Mouse (Mus musculus) heart, adult 11 months (tissue): Measurements from ENCODE around the gene Gfpt2.
A peak's percentile ranks its signal among the peaks of the same experiment; 100 is the strongest.

Experiments used
- DNase-seq: peaks from one replicate; pipeline ENCODE4 v3.0.0; 2022

Gfpt2 gene

GRCm38 (mm10) chr11:49841886-49842285 is 47.9 kb downstream of the Gfpt2 start:
- DNase-seq = peak; percentile 49

DNA sequence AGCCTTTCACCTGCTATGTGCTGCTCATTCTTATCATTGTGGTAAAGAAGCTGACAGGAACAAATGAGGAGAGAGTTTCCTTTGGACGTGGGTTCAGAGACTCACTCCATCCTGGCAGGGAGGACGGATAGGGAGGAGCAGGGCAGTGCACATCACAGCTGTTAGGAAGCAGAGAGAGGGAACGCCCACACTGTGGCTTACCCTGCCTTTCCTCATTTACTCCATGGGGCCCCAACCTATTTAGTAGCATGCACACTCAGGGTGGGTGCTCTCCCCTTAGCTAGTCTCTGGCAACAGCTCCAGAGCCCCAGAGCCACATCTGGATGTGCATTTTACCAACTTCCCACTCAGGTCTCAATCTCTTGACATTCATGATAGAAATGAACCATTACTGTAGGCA is 48.7 kb downstream of the Gfpt2 start:
- DNase-seq = peak; percentile 84

GRCm38 (mm10) chr11:49844311-49844710 is 50.3 kb downstream of the Gfpt2 start:
- DNase-seq = peak; percentile 80

- DNase-seq = peak; percentile 95
These were observed 51.0 kb downstream of the Gfpt2 start for GRCm38 (mm10) chr11:49844969-49845368.

- no peak for DNase-seq
These were observed 52.0 kb downstream of the Gfpt2 start for GRCm38 (mm10) chr11:49845958-49846357.

- peak; percentile 100 for DNase-seq
These were observed 52.6 kb downstream of the Gfpt2 start, which contains the start of gene Mapk9 for GRCm38 (mm10) chr11:49846401-49847070. TSS of gene Mapk9 (plus strand) at chr11:49846751.

- no peak for DNase-seq
These were observed 53.3 kb downstream of the Gfpt2 start for GRCm38 (mm10) chr11:49847071-49847810.

DNA sequence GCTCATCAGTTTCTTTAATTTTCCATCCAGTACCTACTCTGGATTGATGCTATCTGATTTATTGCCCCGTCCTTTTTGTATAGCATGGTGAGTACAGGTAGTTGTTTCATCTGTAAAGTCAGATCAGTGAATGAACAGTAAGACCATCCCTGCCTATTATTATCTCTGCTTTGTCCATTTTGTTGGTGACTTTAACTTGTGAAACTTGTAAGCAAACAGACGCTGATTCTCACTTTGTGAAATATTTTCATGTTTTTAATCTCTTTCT is 53.8 kb downstream of the Gfpt2 start:
- DNase-seq = no peak

DNA sequence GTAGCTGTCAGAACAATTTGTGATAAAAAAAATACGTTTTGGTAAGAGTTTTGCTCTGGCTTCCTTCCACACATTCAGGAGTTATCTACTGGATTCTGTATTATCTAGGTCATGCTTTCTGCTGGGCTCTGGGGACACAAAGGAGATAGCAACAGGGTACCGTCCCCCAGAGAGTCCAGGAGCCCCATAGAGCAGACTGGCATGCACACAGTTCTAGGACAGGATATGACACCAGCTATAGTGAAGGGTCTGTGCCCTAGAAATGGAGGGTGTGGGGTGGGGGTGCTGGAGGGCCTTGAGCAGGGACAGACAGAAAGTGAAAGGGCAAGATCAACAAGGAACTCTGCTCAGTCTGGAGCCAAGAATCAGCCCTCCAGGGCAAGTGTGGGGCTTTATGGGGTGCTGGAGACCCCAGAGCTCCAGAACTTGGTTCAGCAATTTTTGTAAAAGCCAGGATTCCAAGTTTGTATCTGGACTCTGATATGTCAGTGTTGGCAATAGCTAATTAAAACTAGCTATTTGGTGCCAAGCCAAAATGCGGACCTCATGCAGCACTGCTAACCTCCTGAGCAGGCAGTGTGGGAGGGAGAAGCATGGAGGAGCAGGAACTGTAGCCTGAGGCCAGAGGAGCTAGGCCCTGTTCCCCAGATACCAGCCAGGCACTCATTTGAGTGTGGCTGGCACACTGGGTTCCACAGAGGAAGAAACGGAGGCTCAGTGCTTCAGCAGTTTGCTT is 54.3 kb downstream of the Gfpt2 start:
- peak; percentile 93 for DNase-seq

GRCm38 (mm10) chr11:49850331-49850730 is 56.4 kb downstream of the Gfpt2 start:
- peak; percentile 81 for DNase-seq

- DNase-seq = peak; percentile 74
These were observed 61.2 kb downstream of the Gfpt2 start for GRCm38 (mm10) chr11:49855144-49855543.

GRCm38 (mm10) chr11:49861139-49861538 is 67.2 kb downstream of the Gfpt2 start:
- DNase-seq = no peak

DNA sequence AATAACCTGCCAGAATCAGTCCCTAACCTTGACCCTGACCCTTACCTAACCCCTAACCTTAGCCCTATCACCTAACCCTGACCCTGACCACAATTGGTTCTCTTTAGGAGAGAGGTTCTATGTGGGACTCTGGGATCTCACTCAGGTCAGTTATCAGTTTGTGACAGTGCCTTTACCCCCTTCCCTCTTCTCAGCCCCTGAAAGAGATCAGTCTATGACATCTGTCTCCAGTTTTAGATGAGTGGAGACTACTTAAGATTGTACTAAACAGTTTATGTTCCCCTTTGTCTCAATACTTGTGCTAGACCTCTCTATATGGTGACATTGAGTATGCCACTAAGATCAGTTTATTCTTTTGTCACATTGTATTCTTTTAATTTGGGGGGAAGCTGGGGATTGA is 69.9 kb downstream of the Gfpt2 start:
- DNase-seq = peak; percentile 1

- DNase-seq = peak; percentile 55
These were observed 73.3 kb downstream of the Gfpt2 start for GRCm38 (mm10) chr11:49867320-49867719.

DNA sequence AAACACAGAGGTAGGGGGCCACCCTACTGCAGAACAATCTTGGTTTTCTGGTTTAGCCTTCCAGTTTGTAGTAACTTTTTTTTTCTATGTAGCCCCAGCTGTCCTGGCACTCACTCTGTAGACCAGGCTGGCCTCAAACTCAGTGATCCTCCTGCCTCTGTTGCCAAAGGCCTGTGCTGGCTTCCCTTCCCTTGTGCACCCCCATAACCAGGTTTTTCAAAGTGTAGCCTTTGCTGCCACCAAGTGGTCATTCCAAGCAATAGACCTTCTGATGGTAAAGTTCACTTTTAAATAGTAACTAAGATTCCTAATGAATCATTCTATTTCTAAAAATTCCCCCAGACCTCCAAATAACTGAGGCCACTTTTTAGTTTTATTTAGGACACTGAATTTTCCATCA is 75.8 kb downstream of the Gfpt2 start:
- peak; percentile 89 for DNase-seq

GRCm38 (mm10) chr11:49871914-49872313 is 77.9 kb downstream of the Gfpt2 start:
- peak; percentile 84 for DNase-seq

DNA sequence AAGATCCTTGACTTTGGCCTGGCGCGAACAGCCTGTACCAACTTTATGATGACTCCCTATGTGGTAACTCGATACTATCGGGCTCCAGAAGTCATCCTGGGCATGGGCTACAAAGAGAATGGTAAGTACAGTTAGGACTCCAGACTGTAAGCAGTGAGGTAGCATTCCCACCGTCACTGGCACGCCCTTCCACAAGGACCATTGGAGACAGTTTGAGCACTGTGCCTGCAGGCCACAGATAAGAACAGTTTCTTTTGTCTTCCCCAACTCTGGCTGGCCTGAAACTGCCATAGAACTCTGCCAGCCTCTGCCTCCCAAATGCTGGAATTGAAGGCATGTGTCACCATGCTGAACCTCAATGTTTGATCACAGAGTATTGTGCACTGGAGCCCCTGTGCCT is 78.8 kb downstream of the Gfpt2 start:
- DNase-seq = peak; percentile 51

GRCm38 (mm10) chr11:49876948-49877817 is 83.2 kb downstream of the Gfpt2 start:
- peak; percentile 94 for DNase-seq

GRCm38 (mm10) chr11:49879950-49880642 is 86.1 kb downstream of the Gfpt2 start:
- peak; percentile 83 for DNase-seq

DNA sequence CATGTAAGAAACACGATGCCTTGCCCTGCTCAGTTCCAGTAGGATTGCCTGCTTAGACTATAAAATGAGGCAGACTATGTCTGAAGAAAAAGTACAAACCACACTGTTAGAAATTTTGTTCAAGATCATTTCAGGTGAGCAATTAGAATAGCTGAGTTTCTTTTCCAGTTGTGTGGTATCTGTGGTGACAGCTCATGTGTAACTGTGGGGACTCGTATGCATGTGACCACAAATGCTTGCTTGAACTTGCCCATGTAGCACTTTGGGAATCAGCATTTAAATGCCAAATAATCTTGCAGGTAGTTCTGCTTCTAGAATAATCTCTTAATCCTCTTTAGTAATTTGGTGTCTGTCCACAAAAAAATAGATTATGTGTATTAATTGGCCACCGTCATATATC is 89.4 kb downstream of the Gfpt2 start:
- DNase-seq = no peak
